Mouse (Mus musculus) ES-E14 (cell line): Measurements from ENCODE around the gene Mrtfa. TPM values are rescaled to one million over a fixed set of nuclear protein-coding genes. Genes with fewer than 3 reads are reported as not detected.

Experiments used
- DNase-seq: peaks from one replicate; pipeline ENCODE4 v3.0.0-alpha.2; 2013; ENCODE audit warnings: low read depth, low spot score
- H3K27ac ChIP-seq: 2 replicates; pipeline ENCODE4 v1.5.1; 2012; ENCODE audit warnings: low read depth, mild to moderate bottlenecking, low read length, moderate library complexity, mixed read lengths; ENCODE audit not compliant: poor library complexity, insufficient read depth, severe bottlenecking
- H3K36me3 ChIP-seq: 2 replicates; pipeline ENCODE4 v1.6.1; 2012; ENCODE audit warnings: mild to moderate bottlenecking, low read length, moderate library complexity, mixed read lengths; ENCODE audit not compliant: control insufficient read depth, poor library complexity, insufficient read depth, severe bottlenecking
- H3K4me1 ChIP-seq, 2 experiments: fragments of 150-350 bp in 1 of 2; sonication (generic) in 1 of 2; 2 replicates each; pipeline ENCODE4 v1.6.1; 2012; ENCODE audit warnings: low read length in 2 of 2, mild to moderate bottlenecking in 1 of 2, mixed read lengths in 1 of 2; ENCODE audit not compliant: control insufficient read depth in 2 of 2, insufficient read depth in 2 of 2, poor library complexity in 1 of 2
- H3K4me3 ChIP-seq, 2 experiments: fragments of 150-350 bp in 1 of 2; sonication (generic) in 1 of 2; 2 replicates each; pipeline ENCODE4 v1.5.1; 2012; ENCODE audit warnings: low read length in 2 of 2, low read depth in 1 of 2, mild to moderate bottlenecking in 1 of 2, mixed read lengths in 1 of 2; ENCODE audit not compliant: insufficient read depth in 1 of 2, poor library complexity in 1 of 2, severe bottlenecking in 1 of 2
- H3K9ac ChIP-seq: 2 replicates; pipeline ENCODE4 v1.6.1; 2012; ENCODE audit warnings: low read depth, mild to moderate bottlenecking, low read length, mixed read lengths; ENCODE audit not compliant: poor library complexity, insufficient read depth, severe bottlenecking
- H3K9me3 ChIP-seq: fragments of 150-350 bp; sonication (generic); 2 replicates; pipeline ENCODE4 v1.6.1; 2012; ENCODE audit warnings: low read depth, mild to moderate bottlenecking, low read length; ENCODE audit not compliant: control insufficient read depth, insufficient read depth
- CHD2 ChIP-seq: IDR thresholded peaks from 2 replicates; pipeline ENCODE4 v1.6.1; 2014; ENCODE audit warnings: mild to moderate bottlenecking, low read depth, low read length, inconsistent platforms
- HCFC1 ChIP-seq: IDR thresholded peaks from 2 replicates; pipeline ENCODE4 v1.6.1; 2012; ENCODE audit warnings: low read length, inconsistent platforms, borderline replicate concordance; ENCODE audit not compliant: insufficient read depth
- MAFK ChIP-seq: IDR thresholded peaks from 2 replicates; pipeline ENCODE4 v1.6.1; 2014; ENCODE audit warnings: mild to moderate bottlenecking, low read depth, low read length, inconsistent platforms; ENCODE audit not compliant: insufficient read depth
- ZC3H11A ChIP-seq: IDR thresholded peaks from 2 replicates; pipeline ENCODE4 v1.6.1; 2012; ENCODE audit warnings: low read depth, mild to moderate bottlenecking, inconsistent platforms, low read length, borderline replicate concordance
- ZNF384 ChIP-seq: IDR thresholded peaks from 2 replicates; pipeline ENCODE4 v1.6.1; 2012; ENCODE audit warnings: low read depth, low read length, inconsistent platforms
- in situ Hi-C, 2 experiments: fragments of 600-800 bp; cut with MboI; formaldehyde crosslinking; loops; one replicate each; pipeline ENCODE4 v1.15.1; 2025; ENCODE audit warnings: low sequenced_read_pairs in 2 of 2, inconsistent platforms in 1 of 2; ENCODE audit not compliant: unreplicated experiment in 2 of 2
- total RNA-seq: library from RNA; depleted of rRNA; stranded (reverse); fragments of 300-350 nt; gene quantifications from 2 replicates; pipeline ENCODE4 v1.2.3, GENCODE M21; 2012

Gene Mrtfa
- total RNA-seq, 1 experiment, result 16.7 TPM

DNA sequence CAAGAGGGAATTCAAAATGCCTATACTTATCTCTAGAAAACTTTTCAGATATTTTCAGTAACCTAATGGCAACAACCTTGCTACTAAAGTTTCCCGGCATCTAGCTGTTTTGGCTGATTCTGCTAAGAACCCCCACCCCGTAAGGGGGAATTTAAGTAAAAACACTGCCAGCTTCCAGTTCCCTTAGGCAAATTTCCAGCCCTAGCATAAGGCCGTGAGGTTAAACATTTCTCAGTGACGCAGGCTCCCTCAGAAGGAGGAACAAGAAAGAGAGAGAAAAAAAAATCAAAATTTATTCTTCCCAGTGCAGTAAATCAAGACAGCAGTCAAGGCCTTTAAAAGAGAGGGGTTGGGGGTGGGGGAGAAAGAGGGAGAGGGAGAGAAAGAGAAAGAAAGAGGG lies 107.3 kb downstream of the Mrtfa start:
- Histone ChIP-seq H3K36me3 (no peaks in the 10 kb centered on the region), H3K9ac (no peak overlapping the region), H3K27ac (no peak overlapping the region), H3K4me1 (no peaks in the 10 kb centered on the region), H3K4me3 (no peak overlapping the region), H3K9me3 (no peaks in the 10 kb centered on the region)
- in situ Hi-C loops, result no loop called here
- TF ChIP-seq MAFK (no peak), HCFC1 (no peak), ZNF384 (no peak), ZC3H11A (no peak), CHD2 (no peak)
- DNase-seq, result no peak

DNA sequence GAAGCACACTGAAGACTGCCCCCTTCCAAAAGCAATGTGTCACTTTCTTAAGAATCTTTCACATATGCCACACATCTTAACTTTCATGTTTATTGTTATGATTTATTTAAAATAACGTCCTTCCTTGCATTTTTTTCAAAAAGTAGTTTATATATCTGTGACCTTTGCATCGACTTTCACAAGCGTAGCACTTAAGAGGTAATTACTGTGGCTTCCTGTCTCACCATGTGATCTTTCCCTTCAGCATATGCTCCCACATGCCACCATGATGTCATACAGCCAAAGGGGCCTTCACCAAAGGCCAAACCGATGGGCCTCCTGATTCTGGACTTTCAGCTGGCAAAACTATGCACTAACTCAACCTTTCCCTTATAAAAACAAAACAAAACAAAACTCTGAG lies 109.3 kb downstream of the Mrtfa start:
- Histone ChIP-seq H3K36me3 (no peaks in the 10 kb centered on the region), H3K27ac (no peak overlapping the region), H3K4me3 (no peak overlapping the region), H3K4me1 (no peaks in the 10 kb centered on the region), H3K9ac (no peak overlapping the region), H3K9me3 (no peaks in the 10 kb centered on the region)
- TF ChIP-seq CHD2 (no peak), HCFC1 (no peak), MAFK (no peak), ZC3H11A (no peak), ZNF384 (no peak)
- in situ Hi-C loops, result no loop called here
- no peak for DNase-seq

DNA sequence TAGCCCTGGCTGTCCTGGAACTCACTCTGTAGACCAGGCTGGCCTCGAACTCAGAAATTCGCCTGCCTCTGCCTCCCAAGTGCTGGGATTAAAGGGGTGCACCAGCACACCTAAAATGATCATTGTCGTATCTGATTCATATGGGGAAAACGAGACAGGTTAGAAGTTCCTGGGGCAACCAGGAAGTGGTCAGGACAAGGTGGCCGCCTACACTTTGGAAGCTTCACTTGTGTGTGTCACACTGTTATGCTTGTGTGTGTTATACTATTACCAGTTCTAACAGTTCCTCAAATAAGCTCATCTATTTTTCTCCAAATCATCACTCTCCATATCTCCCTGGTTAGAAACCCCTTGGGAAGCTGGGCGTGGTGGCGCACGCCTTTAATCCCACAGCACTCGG lies 110.2 kb downstream of the Mrtfa start:
- in situ Hi-C loops, result no loop called here

DNA sequence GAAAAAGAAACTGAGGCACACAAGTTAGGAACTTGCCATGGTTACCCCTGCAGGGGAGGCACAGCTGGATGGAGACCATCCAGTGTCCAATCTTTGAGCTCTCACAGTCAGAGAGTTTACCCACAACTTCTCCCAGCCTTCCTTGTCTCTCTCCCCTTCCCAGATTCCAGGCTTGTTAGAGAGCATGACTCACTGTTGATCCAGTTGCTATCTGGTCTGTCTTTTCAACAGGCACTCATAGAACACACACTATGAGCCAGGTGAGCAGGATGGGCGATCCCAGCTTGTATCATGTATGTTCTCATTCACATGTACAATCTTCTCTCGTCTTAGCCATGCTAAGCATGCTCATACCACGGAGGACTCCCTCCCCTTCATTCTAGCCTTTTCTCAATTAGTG lies 111.3 kb downstream of the Mrtfa start:
- no peak overlapping the region for H3K4me3 ChIP-seq
- H3K36me3 ChIP-seq, result no peaks in the 10 kb centered on the region
- no peaks in the 10 kb centered on the region for H3K4me1 ChIP-seq
- DNase-seq, result no peak
- TF ChIP-seq MAFK, result no peak
- no peak overlapping the region for H3K9ac ChIP-seq
- no peak overlapping the region for H3K27ac ChIP-seq
- in situ Hi-C loops, result no loop called here
- H3K9me3 ChIP-seq, result no peaks in the 10 kb centered on the region

More for the DNA sequence above, 110.2 kb downstream of the Mrtfa start:
- Histone ChIP-seq H3K36me3 (no peaks in the 10 kb centered on the region), H3K9ac (no peak overlapping the region), H3K9me3 (no peaks in the 10 kb centered on the region), H3K27ac (no peak overlapping the region), H3K4me3 (no peak overlapping the region), H3K4me1 (no peaks in the 10 kb centered on the region)
- TF ChIP-seq ZC3H11A (no peak), MAFK (no peak), ZNF384 (no peak), HCFC1 (no peak), CHD2 (no peak)
- no peak for DNase-seq

DNA sequence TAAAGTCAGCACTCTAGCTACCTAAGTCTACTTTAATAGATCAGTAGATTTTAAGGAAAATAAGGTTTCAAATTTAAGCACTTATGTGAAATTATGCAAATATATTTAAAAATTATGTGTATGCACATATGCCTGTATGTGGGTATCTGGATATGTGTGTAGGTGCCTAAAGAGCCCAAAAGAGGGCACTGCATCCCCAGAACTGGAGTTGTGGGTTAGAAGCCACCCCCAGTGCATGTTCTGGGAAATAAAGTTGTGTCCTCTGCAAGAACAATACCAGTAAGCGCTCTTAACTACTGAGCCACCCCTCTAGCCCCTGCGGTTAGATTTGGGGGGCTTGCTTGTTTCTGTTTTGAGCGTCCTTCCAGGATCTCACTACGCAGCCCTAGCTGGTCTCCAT lies 113.0 kb downstream of the Mrtfa start:
- H3K27ac ChIP-seq, result no peak overlapping the region
- no peaks in the 10 kb centered on the region for H3K36me3 ChIP-seq
- DNase-seq, result no peak
- no peak overlapping the region for H3K4me3 ChIP-seq
- H3K4me1 ChIP-seq, result no peaks in the 10 kb centered on the region
- TF ChIP-seq ZNF384, result no peak
- peak; percentile 10; the same call in 1 of the 2 replicates for TF ChIP-seq ZC3H11A
- no peaks in the 10 kb centered on the region for H3K9me3 ChIP-seq
- H3K9ac ChIP-seq, result no peak overlapping the region
- in situ Hi-C loops, result no loop called here
